Mouse (Mus musculus) CH12.LX (cell line): ENCODE measurements around the gene Vgll1. TPM values are rescaled to one million over a fixed set of nuclear protein-coding genes. Genes with fewer than 3 reads are reported as not detected.
A peak's percentile ranks its signal among the peaks of the same experiment; 100 is the strongest.

Experiments
- DNase-seq: peaks from one replicate; pipeline ENCODE4 v3.0.0-alpha.2; 2013; ENCODE audit errors: extremely low read depth
- H3K27ac ChIP-seq: 2 replicates; pipeline ENCODE4 v1.5.1; 2012; ENCODE audit warnings: low read depth, mild to moderate bottlenecking, control low read depth, moderate library complexity; ENCODE audit not compliant: insufficient read depth
- H3K27me3 ChIP-seq: replicated peaks from 2 replicates; pipeline ENCODE3; 2012; ENCODE audit warnings: inconsistent platforms
- H3K36me3 ChIP-seq, 2 experiments: replicated peaks in 1 of 2; 2 replicates each; pipeline versions ENCODE3 to v1.6.1; 2012; ENCODE audit warnings: inconsistent platforms in 1 of 2, low read length in 1 of 2, mild to moderate bottlenecking in 1 of 2, mixed read lengths in 1 of 2, moderate library complexity in 1 of 2; ENCODE audit not compliant: control insufficient read depth in 1 of 2, insufficient read depth in 1 of 2
- H3K4me1 ChIP-seq, 2 experiments: 2 replicates each; pipeline ENCODE4 v1.6.1; 2012; ENCODE audit warnings: inconsistent platforms in 1 of 2, moderate library complexity in 1 of 2; ENCODE audit not compliant: insufficient read depth in 2 of 2, control insufficient read depth in 1 of 2
- H3K4me2 ChIP-seq: 2 replicates; pipeline ENCODE4 v1.6.1; 2012; ENCODE audit warnings: low read depth, mild to moderate bottlenecking, control low read depth; ENCODE audit not compliant: poor library complexity, insufficient read depth, severe bottlenecking
- H3K4me3 ChIP-seq, 3 experiments: fragments of 150-350 bp in 1 of 3; sonication (generic) in 1 of 3; replicated peaks in 1 of 3; 2 replicates each; pipeline versions ENCODE3 to v1.5.1; 2011 to 2012; ENCODE audit warnings: low read depth in 2 of 3, low read length in 2 of 3, mild to moderate bottlenecking in 2 of 3, moderate library complexity in 2 of 3, control low read depth in 1 of 3, improper control_type of control experiment in 1 of 3, inconsistent platforms in 1 of 3, mixed read lengths in 1 of 3; ENCODE audit not compliant: poor library complexity in 1 of 3
- H3K79me2 ChIP-seq: replicated peaks from 2 replicates; pipeline ENCODE4 v1.6.1; 2012; ENCODE audit warnings: mild to moderate bottlenecking, moderate library complexity; ENCODE audit not compliant: control insufficient read depth, poor library complexity, insufficient read depth, severe bottlenecking; ENCODE audit errors: extremely low read depth
- H3K9ac ChIP-seq: 2 replicates; pipeline ENCODE4 v1.6.1; 2012; ENCODE audit warnings: low read depth, mild to moderate bottlenecking, control low read depth, moderate library complexity; ENCODE audit not compliant: insufficient read depth
- H3K9me3 ChIP-seq: replicated peaks from 2 replicates; pipeline ENCODE3; 2012; ENCODE audit warnings: low read length, inconsistent platforms, mixed read lengths
- CTCF ChIP-seq, 2 experiments: IDR thresholded peaks in 1 of 2; conservative IDR thresholded peaks in 1 of 2; 2 replicates each; pipeline ENCODE4 v1.5.1; 2011 to 2012; ENCODE audit warnings: low read depth in 2 of 2, low read length in 2 of 2, improper control_type of control experiment in 1 of 2, inconsistent platforms in 1 of 2, mild to moderate bottlenecking in 1 of 2, moderate library complexity in 1 of 2
- E2F4 ChIP-seq: IDR thresholded peaks from 2 replicates; pipeline ENCODE4 v1.6.1; 2011; ENCODE audit warnings: low read depth, low read length, improper control_type of control experiment; ENCODE audit not compliant: insufficient replicate concordance
- EP300 ChIP-seq: IDR thresholded peaks from 2 replicates; pipeline ENCODE4 v1.6.1; 2011; ENCODE audit warnings: low read length, improper control_type of control experiment
- JUN ChIP-seq: IDR thresholded peaks from 2 replicates; pipeline ENCODE4 v1.6.1; 2011; ENCODE audit warnings: low read depth, mild to moderate bottlenecking, low read length, improper control_type of control experiment, moderate library complexity; ENCODE audit not compliant: insufficient read depth
- JUND ChIP-seq: conservative IDR thresholded peaks from 2 replicates; pipeline ENCODE4 v1.6.1; 2011; ENCODE audit warnings: low read depth, low read length, improper control_type of control experiment
- MAFK ChIP-seq: IDR thresholded peaks from 2 replicates; pipeline ENCODE4 v1.6.1; 2011; ENCODE audit warnings: low read length, improper control_type of control experiment; ENCODE audit not compliant: insufficient replicate concordance
- NRF1 ChIP-seq: IDR thresholded peaks from 2 replicates; pipeline ENCODE4 v1.6.1; 2014; ENCODE audit warnings: low read depth, mild to moderate bottlenecking, inconsistent platforms, low read length, improper control_type of control experiment, moderate library complexity
- POLR2A ChIP-seq: IDR thresholded peaks from 2 replicates; pipeline ENCODE4 v1.6.1; 2011; ENCODE audit warnings: low read depth, mild to moderate bottlenecking, improper control_type of control experiment, low read length
- POLR2AphosphoS2 ChIP-seq: IDR thresholded peaks from 2 replicates; pipeline ENCODE4 v1.6.1; 2011; ENCODE audit warnings: low read depth, low read length, improper control_type of control experiment
- RAD21 ChIP-seq: IDR thresholded peaks from 2 replicates; pipeline ENCODE4 v1.6.1; 2011; ENCODE audit warnings: low read depth, mild to moderate bottlenecking, low read length, improper control_type of control experiment, moderate library complexity
- RCOR1 ChIP-seq: conservative IDR thresholded peaks from 2 replicates; pipeline ENCODE4 v1.6.1; 2012; ENCODE audit warnings: low read depth, mild to moderate bottlenecking, inconsistent platforms, low read length, improper control_type of control experiment
- SIN3A ChIP-seq: IDR thresholded peaks from 2 replicates; pipeline ENCODE4 v1.6.1; 2012; ENCODE audit warnings: low read length, improper control_type of control experiment, inconsistent platforms
- SMC3 ChIP-seq: IDR thresholded peaks from 2 replicates; pipeline ENCODE4 v1.6.1; 2011; ENCODE audit warnings: low read depth, low read length, improper control_type of control experiment
- ZKSCAN1 ChIP-seq: IDR thresholded peaks from 2 replicates; pipeline ENCODE4 v1.6.1; 2012; ENCODE audit warnings: low read depth, inconsistent platforms, low read length, improper control_type of control experiment, borderline replicate concordance
- ZNF384 ChIP-seq: IDR thresholded peaks from 2 replicates; pipeline ENCODE4 v1.6.1; 2012; ENCODE audit warnings: low read depth, low read length, improper control_type of control experiment, inconsistent platforms
- dilution Hi-C: fragments of 300-500 bp; cut with MboI; formaldehyde crosslinking; loops from 2 replicates; pipeline ENCODE4 v1.14.3; 2020; ENCODE audit warnings: low sequenced_read_pairs; ENCODE audit not compliant: extremely low pct_unique_long_range_greater_than_20kb, extremely low pct_ligation_motif_present
- in situ Hi-C: fragments of 300-500 bp; cut with MboI; formaldehyde crosslinking; loops from 3 replicates; pipeline ENCODE4 v1.14.3; 2019; ENCODE audit warnings: low sequenced_read_pairs, low pct_ligation_motif_present, low pct_unique_long_range_greater_than_20kb, mixed read lengths
- polyA plus RNA-seq: library from polyadenylated mRNA; unstranded; fragments of >175 nt; gene quantifications from 2 replicates; pipeline ENCODE4 v1.2.1, GENCODE M21; 2012; ENCODE audit warnings: low read depth; ENCODE audit not compliant: insufficient read length
- total RNA-seq, 2 experiments: library from RNA; depleted of rRNA; stranded (reverse); fragments of 300-350 nt in 1 of 2; fragments of >200 nt in 1 of 2; gene quantifications; 2 replicates each; pipeline ENCODE4 v1.2.3; 2012 to 2014

The Vgll1 gene
- total and polyA plus RNA-seq, 3 experiments, result 0.17 to 0.97 TPM; not detected in 1

- TF ChIP-seq NRF1 (no peak), RAD21 (no peak), ZKSCAN1 (no peak), MAFK (no peak), JUND (no peak)
- dilution Hi-C loops, result no loop called here
- H3K4me3 ChIP-seq, result no peak overlapping the region
Measured at GRCm38 (mm10) chrX:57103415-57103814, 15.5 kb downstream of the Vgll1 start.

GRCm38 (mm10) chrX:57106956-57107355 lies 19.1 kb downstream of the Vgll1 start:
- in situ Hi-C loops, result no loop called here
- H3K4me3 ChIP-seq, result no peak overlapping the region
- H3K9me3 ChIP-seq, result no peaks in the 10 kb centered on the region
- H3K9ac ChIP-seq, result no peak overlapping the region
- TF ChIP-seq E2F4 (no peak), MAFK (no peak), SIN3A (no peak), CTCF (conservative IDR thresholded peaks at IDR 0.05 in 1 of 2, IDR thresholded peaks at IDR 0.05 in 1 of 2; ENCODE audit: low read depth in 2 of 2, low read length in 2 of 2) (no peak), JUN (no peak), SMC3 (no peak), POLR2A (no peak), EP300 (no peak), RCOR1 (no peak)
- DNase-seq, result no peak
- H3K4me2 ChIP-seq, result no peak overlapping the region
- H3K36me3 ChIP-seq, result no peaks in the 10 kb centered on the region
- H3K27ac ChIP-seq, result no peak overlapping the region
- no peaks in the 10 kb centered on the region for H3K27me3 ChIP-seq
- dilution Hi-C loops, result no loop called here
- H3K79me2 ChIP-seq, result no peaks in the 10 kb centered on the region
- no peaks in the 10 kb centered on the region for H3K4me1 ChIP-seq

More at GRCm38 (mm10) chrX:57103415-57103814, 15.5 kb downstream of the Vgll1 start:
- in situ Hi-C loops, result no loop called here
- H3K9me3 ChIP-seq, result no peaks in the 10 kb centered on the region
- no peak overlapping the region for H3K4me2 ChIP-seq
- no peak for DNase-seq
- H3K27ac ChIP-seq, result no peak overlapping the region
- H3K4me1 ChIP-seq, result no peaks in the 10 kb centered on the region
- no peak overlapping the region for H3K9ac ChIP-seq
- no peaks in the 10 kb centered on the region for H3K27me3 ChIP-seq
- no peaks in the 10 kb centered on the region for H3K79me2 ChIP-seq
- H3K36me3 ChIP-seq, result no peaks in the 10 kb centered on the region

- dilution Hi-C loops, result no loop called here
- Histone ChIP-seq H3K36me3 (no peaks in the 10 kb centered on the region), H3K4me1 (no peaks in the 10 kb centered on the region), H3K9me3 (no peaks in the 10 kb centered on the region), H3K27ac (no peak overlapping the region), H3K4me3 (no peak overlapping the region), H3K27me3 (no peaks in the 10 kb centered on the region), H3K4me2 (no peak overlapping the region), H3K9ac (no peak overlapping the region), H3K79me2 (no peaks in the 10 kb centered on the region)
- in situ Hi-C loops, result no loop called here
- DNase-seq, result no peak
- TF ChIP-seq POLR2AphosphoS2 (no peak), CTCF (conservative IDR thresholded peaks at IDR 0.05 in 1 of 2, IDR thresholded peaks at IDR 0.05 in 1 of 2; ENCODE audit: low read depth in 2 of 2, low read length in 2 of 2) (peak in 1 of 2 experiments; percentile 58; a peak in 2 of 4 replicates), RAD21 (peak; percentile 55), SMC3 (peak; percentile 38), ZNF384 (no peak)
Measured at GRCm38 (mm10) chrX:57118143-57118542, 30.2 kb downstream of the Vgll1 start.
